Mouse (Mus musculus): ENCODE data around the gene Fmo6. TPM values are rescaled to one million over a fixed set of nuclear protein-coding genes. Genes with fewer than 3 reads are reported as not detected.

Fmo6 gene
- polyA plus RNA-seq, 1 experiment = not detected

DNA sequence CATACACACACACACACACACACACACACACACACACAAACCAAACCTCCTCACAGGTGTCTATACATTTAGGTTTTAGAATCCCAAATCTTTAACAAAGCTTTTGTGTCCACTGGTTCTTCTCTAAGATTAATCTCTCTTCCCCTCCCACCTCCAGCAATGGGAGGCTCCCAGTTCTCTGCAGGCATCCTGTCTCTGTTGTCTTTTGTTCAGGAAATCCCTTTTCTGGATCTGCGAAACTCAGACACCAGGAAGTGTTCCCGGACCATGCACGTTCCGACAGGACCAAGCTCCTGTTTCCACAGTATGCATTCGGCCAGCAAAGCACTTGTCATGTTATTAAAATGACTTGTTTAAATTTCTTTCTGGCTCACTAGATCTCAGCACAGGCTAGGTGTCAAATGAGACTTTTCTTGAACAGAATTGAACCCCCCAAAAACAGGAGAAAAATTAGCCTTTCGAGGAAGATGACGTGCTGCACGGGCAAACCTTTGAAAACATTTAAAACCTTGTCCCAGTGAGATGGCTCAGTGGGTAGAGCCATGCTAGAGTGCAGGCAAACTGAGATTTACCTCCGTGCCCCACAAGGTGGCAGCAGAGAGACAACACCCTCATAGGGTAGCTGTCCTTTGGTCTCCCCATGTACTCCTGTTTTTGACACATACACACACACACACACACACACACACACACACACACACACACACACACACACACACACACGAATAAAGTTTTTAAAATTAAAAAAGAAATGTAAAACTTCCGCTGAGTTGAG is 57.5 kb downstream of the Fmo6 start:
- TF ChIP-seq GATA1 (IDR thresholded peaks at IDR 0.05; ENCODE audit: low read length) = no peak

DNA sequence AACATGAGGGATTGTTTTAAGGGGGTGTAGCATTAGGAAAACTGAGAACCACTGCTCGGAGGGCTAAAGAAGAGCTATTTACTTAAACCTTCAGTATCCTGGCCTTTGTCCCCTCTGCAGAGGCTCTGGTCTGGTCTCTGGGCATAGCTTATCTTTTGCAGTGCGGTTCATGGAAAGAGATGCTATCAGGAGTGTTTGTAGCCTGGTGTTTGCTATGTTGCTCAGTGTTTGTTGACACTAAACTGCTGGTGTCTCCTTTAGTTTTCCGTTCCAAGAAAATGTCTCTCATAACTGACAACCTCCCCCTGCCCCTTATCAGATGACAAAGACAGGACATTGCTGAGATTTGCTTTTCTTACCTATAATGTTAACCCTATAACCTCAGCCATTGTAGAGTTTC is 62.2 kb downstream of the Fmo6 start:
- no peak for TF ChIP-seq GATA1 (IDR thresholded peaks at IDR 0.05; ENCODE audit: low read length)

DNA sequence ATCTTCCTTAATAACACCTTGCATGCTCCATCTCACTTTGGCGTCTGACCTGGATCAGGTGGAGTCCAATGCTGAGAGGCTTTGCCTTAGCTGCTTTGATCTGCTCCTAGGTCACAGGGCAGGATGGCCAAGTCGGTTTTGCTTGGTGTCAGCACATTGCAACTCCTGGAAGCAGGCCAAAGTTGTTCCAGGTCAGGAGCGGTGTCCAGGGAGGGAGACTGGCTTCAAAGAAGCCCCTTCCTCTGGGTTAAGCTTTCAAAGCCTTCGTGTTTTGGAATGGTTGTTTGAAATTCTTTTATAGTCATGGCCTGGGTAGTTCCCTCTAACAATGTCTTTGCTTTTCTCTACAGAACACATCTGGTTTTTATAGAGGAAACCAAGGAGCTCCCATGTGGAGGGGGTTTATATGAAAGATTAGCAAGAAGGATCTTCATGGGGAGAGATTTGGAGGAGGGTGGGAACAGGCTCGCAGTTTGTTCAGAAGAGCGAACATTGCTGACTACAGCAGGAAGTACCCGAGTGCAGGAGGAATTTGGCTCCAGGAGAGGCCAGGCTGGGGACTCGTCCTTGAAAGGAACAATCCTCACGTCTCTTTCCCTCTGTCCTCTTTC is 65.5 kb downstream of the Fmo6 start:
- no peak for TF ChIP-seq GATA1 (IDR thresholded peaks at IDR 0.05; ENCODE audit: low read length)

DNA sequence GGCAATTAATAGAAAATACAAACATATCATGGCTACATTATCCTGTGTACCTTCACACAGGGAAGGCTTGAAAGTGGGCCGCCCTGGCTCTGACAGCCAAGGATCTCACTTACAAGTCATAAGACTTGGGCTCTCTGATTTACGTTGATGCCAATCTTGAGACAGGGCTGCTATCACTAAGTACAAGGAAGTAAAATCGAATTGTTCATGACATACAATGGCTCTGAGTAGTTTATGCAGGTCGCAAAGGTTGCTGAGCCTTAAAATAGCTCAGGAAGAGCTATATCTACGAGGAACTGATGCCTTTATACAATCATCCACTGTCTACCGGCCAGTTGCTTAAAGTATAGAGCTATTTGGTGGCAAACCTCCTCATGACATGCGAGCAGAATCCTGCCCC is 66.3 kb downstream of the Fmo6 start:
- TF ChIP-seq GATA1 (IDR thresholded peaks at IDR 0.05; ENCODE audit: low read length) = no peak

DNA sequence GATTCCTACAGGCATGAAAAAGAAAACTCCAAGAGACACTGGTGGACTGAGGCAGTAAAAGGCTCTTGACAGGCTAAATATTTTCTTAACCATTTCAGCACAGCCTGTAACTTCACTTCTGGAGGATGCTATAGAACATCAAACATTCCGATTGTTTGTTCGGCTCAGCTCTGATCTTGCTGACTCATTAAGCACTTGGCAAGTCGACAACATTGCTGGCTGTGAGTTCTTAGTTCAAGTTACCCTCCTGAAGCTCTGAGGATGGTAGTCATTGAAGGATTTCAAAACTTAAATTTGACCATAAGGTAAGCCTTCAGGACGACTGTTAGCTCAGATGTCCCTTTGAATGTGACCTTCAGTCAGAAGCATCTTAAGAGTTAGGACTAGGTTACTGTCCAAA is 69.9 kb downstream of the Fmo6 start:
- no peak for TF ChIP-seq GATA1 (IDR thresholded peaks at IDR 0.05; ENCODE audit: low read length)

Other genes with a start within 250 kb of the Fmo6 start
- gene Prrc2c, start 197.0 kb downstream of the Fmo6 start, polyA plus RNA-seq (2012) = 68.4 and 70.7 TPM in 2 replicates
- gene Fmo4, start 123.5 kb downstream of the Fmo6 start, polyA plus RNA-seq (2012) = not detected in 2 replicates
- gene Fmo1, start 70.9 kb downstream of the Fmo6 start, polyA plus RNA-seq (2012) = not detected in 2 replicates
- gene Fmo2, start 38.8 kb downstream of the Fmo6 start, polyA plus RNA-seq (2012) = not detected in 2 replicates
- gene Fmo3, start 47.0 kb upstream of the Fmo6 start, polyA plus RNA-seq (2012) = not detected in 2 replicates
- gene Mroh9, start 148.2 kb upstream of the Fmo6 start, polyA plus RNA-seq (2012) = not detected in 2 replicates